ENCODE assay signal across 22 mouse cellular contexts in the genomic region with DNA sequence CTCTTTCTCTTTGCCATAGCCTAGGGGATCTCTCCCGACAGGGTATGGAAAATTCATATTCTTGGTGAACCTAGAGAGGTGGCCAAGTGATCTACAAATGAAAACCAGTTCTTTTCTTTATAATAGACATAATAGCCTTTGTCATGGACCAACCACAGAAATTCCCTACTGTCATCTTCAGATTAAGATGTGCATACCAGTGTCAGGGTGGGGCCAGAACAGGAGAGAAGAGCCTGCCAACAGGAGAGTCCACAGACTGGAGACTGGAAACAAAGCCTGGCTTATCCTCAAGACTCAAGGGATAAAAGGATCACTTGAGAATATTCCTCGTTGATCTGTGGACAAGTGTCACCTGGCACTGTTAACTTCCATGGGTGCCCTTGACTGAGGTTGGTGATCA. TPM values are rescaled to one million over a fixed set of nuclear protein-coding genes. Genes with fewer than 3 reads are reported as not detected.
"Had no signal": no experiment of that assay in that cellular context is flagged by ENCODE, and none has a peak within 500 bp of the region (broad histone marks: within the 10 kb centered on the region; RNA-seq: fewer than 3 reads in every experiment).

No protein-coding gene starts in this region.

- DNase-seq: gastrocnemius, postnatal 14 days; gastrocnemius, postnatal 36 days; heart, adult 2 months; heart, postnatal 14 days; heart, postnatal 36 days; kidney, adult 11 months; kidney, adult 9 months; kidney, postnatal 14 days; kidney, postnatal 36 days; liver; liver, embryonic 13.5 days had no signal

- ATAC-seq: hindbrain, postnatal 0 days had no signal

RNA-seq across cellular contexts. Expression of a gene that starts 10.5 kb away (rescaled TPM):
- total RNA-seq: hematopoietic stem cell, adult 5-6 weeks; layer of hippocampus, adult 8-10 months; left cerebral cortex, postnatal 14 days had no signal

RNA-seq across cellular contexts. Expression of a gene that starts 36.7 kb away (rescaled TPM):
- total RNA-seq: gastrocnemius, adult 18-20 months; gastrocnemius, adult 8-10 months; gastrocnemius, postnatal 14 days; gastrocnemius, postnatal 36 days; hematopoietic stem cell, adult 5-6 weeks; hindbrain, postnatal 0 days; layer of hippocampus, adult 18-20 months; layer of hippocampus, adult 8-10 months; layer of hippocampus, postnatal 10 days; layer of hippocampus, postnatal 25 days; left cerebral cortex, adult 2 months; left cerebral cortex, postnatal 14 days; left cerebral cortex, postnatal 36 days had no signal
